Mouse (Mus musculus) heart, embryonic 11.5 days (tissue): ENCODE measurements around the gene Dnm2. TPM values are rescaled to one million over a fixed set of nuclear protein-coding genes. Genes with fewer than 3 reads are reported as not detected.

Source experiments
- ATAC-seq: fragments of 200-750 bp; cut with Nextera tagmentation; replicated peaks from 2 replicates; pipeline ENCODE4 v1.8.0; 2017; ENCODE audit warnings: moderate library complexity; ENCODE audit not compliant: insufficient number of reproducible peaks, low FRiP score, low TSS enrichment
- H3K27ac ChIP-seq: fragments of 300-500 bp; sonication (generic); 2 replicates; pipeline ENCODE4 v1.5.1; 2014; ENCODE audit warnings: mild to moderate bottlenecking, low read depth, low read length
- H3K27me3 ChIP-seq: fragments of 300-500 bp; sonication (generic); 2 replicates; pipeline ENCODE4 v1.6.1; 2014; ENCODE audit warnings: mild to moderate bottlenecking, low read length, mixed read lengths; ENCODE audit not compliant: control insufficient read depth, insufficient read depth
- H3K36me3 ChIP-seq: fragments of 300-500 bp; sonication (generic); 2 replicates; pipeline ENCODE4 v1.6.1; 2014; ENCODE audit warnings: mild to moderate bottlenecking, low read length, moderate library complexity, mixed read lengths; ENCODE audit not compliant: control insufficient read depth, insufficient read depth
- H3K4me1 ChIP-seq: fragments of 300-500 bp; sonication (generic); 2 replicates; pipeline ENCODE4 v1.6.1; 2014; ENCODE audit warnings: low read length; ENCODE audit not compliant: control insufficient read depth, insufficient read depth
- H3K4me2 ChIP-seq: fragments of 300-500 bp; sonication (generic); 2 replicates; pipeline ENCODE4 v1.6.1; 2014; ENCODE audit warnings: mild to moderate bottlenecking, moderate library complexity
- H3K4me3 ChIP-seq: fragments of 300-500 bp; sonication (generic); 2 replicates; pipeline ENCODE4 v1.5.1; 2014; ENCODE audit warnings: low read depth, low read length
- H3K9ac ChIP-seq: fragments of 300-500 bp; sonication (generic); 2 replicates; pipeline ENCODE4 v1.6.1; 2014; ENCODE audit warnings: mild to moderate bottlenecking, low read depth, low read length, moderate library complexity
- H3K9me3 ChIP-seq: fragments of 300-500 bp; sonication (generic); replicated peaks from 2 replicates; pipeline ENCODE4 v1.6.1; 2016; ENCODE audit warnings: low read length; ENCODE audit not compliant: control insufficient read depth
- WGBS: fragments of 180-500 bp; shearing (Covaris S2); extraction: QIAGEN DNeasy Blood & Tissue Kit; methylation state at CpG from one replicate; pipeline ENCODE4 v1.1.7; 2014; ENCODE audit not compliant: insufficient replicate concordance; 5-methylcytosine and 5-hydroxymethylcytosine counted together
- polyA plus RNA-seq: library from polyadenylated mRNA; unstranded; fragments of >200 nt; fragmentation: Nextera tagmentation; extraction: Ambion mirVana; gene quantifications from 2 replicates; pipeline ENCODE4 v1.2.1, GENCODE M21; 2014

Dnm2 gene
- polyA plus RNA-seq, 1 experiment from 2014 or later, result 62.7 TPM

- Histone ChIP-seq H3K4me3 (no peak overlapping the region), H3K4me1 (peaks cover 6% of the 10 kb centered on the region; the same call in 1 of the 2 replicates), H3K27ac (no peak overlapping the region), H3K27me3 (no peaks in the 10 kb centered on the region), H3K9ac (no peak overlapping the region), H3K4me2 (no peak overlapping the region), H3K9me3 (no peaks in the 10 kb centered on the region), H3K36me3 (peaks cover 24% of the 10 kb centered on the region)
- 68% methylated on average over 9 of the region's 9 CpGs for WGBS
- ATAC-seq, result no peak
Observed at GRCm38 (mm10) chr9:21494726-21495125, 70.0 kb downstream of the Dnm2 start.

- Histone ChIP-seq H3K36me3 (peaks cover 23% of the 10 kb centered on the region), H3K27ac (no peak overlapping the region), H3K4me2 (peak overlapping the region; percentile 24; the same call in 1 of the 2 replicates), H3K4me1 (peaks cover 6% of the 10 kb centered on the region; the same call in 1 of the 2 replicates), H3K9me3 (no peaks in the 10 kb centered on the region), H3K27me3 (no peaks in the 10 kb centered on the region), H3K9ac (no peak overlapping the region), H3K4me3 (no peak overlapping the region)
- WGBS, result 81% methylated on average over 19 of the region's 19 CpGs
- no peak; the same call in 1 of the 2 replicates for ATAC-seq
Observed at GRCm38 (mm10) chr9:21496308-21497049, 71.8 kb downstream of the Dnm2 start.

- Histone ChIP-seq H3K4me1 (peaks cover 6% of the 10 kb centered on the region; the same call in 1 of the 2 replicates), H3K27me3 (no peaks in the 10 kb centered on the region), H3K9ac (no peak overlapping the region), H3K9me3 (no peaks in the 10 kb centered on the region), H3K4me2 (no peak overlapping the region), H3K4me3 (no peak overlapping the region), H3K27ac (no peak overlapping the region), H3K36me3 (peaks cover 21% of the 10 kb centered on the region)
- 95% methylated on average over 16 of the region's 16 CpGs for WGBS
- ATAC-seq, result no peak; the same call in 1 of the 2 replicates
Observed at GRCm38 (mm10) chr9:21497050-21497542, 72.4 kb downstream of the Dnm2 start.

- peaks cover 6% of the 10 kb centered on the region; the same call in 1 of the 2 replicates for H3K4me1 ChIP-seq
- H3K36me3 ChIP-seq, result peaks cover 24% of the 10 kb centered on the region
- H3K27me3 ChIP-seq, result no peaks in the 10 kb centered on the region
- no peak overlapping the region for H3K9ac ChIP-seq
- H3K9me3 ChIP-seq, result no peaks in the 10 kb centered on the region
- H3K27ac ChIP-seq, result 0 out of 2 replicates have a peak overlapping the region, but pooled peaks have one; percentile 10
- no peak overlapping the region for H3K4me3 ChIP-seq
- no peak for ATAC-seq
- no peak overlapping the region for H3K4me2 ChIP-seq
- 87% methylated on average over 2 of the region's 2 CpGs for WGBS
Observed at GRCm38 (mm10) chr9:21497664-21498063, 73.0 kb downstream of the Dnm2 start.

GRCm38 (mm10) chr9:21498284-21498902 lies 73.7 kb downstream of the Dnm2 start:
- H3K27ac ChIP-seq, result no peak overlapping the region
- no peak overlapping the region for H3K9ac ChIP-seq
- WGBS, result 93% methylated on average over 12 of the region's 12 CpGs
- no peak overlapping the region for H3K4me3 ChIP-seq
- peaks cover 6% of the 10 kb centered on the region; the same call in 1 of the 2 replicates for H3K4me1 ChIP-seq
- H3K9me3 ChIP-seq, result no peaks in the 10 kb centered on the region
- no peak overlapping the region for H3K4me2 ChIP-seq
- no peaks in the 10 kb centered on the region for H3K27me3 ChIP-seq
- H3K36me3 ChIP-seq, result peaks cover 24% of the 10 kb centered on the region
- ATAC-seq, result no peak

- Histone ChIP-seq H3K4me1 (no peaks in the 10 kb centered on the region), H3K4me2 (no peak overlapping the region), H3K27me3 (no peaks in the 10 kb centered on the region), H3K27ac (no peak overlapping the region), H3K9me3 (no peaks in the 10 kb centered on the region), H3K36me3 (peaks cover 41% of the 10 kb centered on the region), H3K9ac (no peak overlapping the region), H3K4me3 (no peak overlapping the region)
- ATAC-seq, result no peak
- WGBS, result 89% methylated on average over 8 of the region's 8 CpGs
Observed at GRCm38 (mm10) chr9:21503352-21503751, 78.6 kb downstream of the Dnm2 start.

GRCm38 (mm10) chr9:21505767-21506166 lies 81.1 kb downstream of the Dnm2 start:
- Histone ChIP-seq H3K36me3 (peaks cover 34% of the 10 kb centered on the region), H3K27me3 (no peaks in the 10 kb centered on the region), H3K4me1 (peaks cover 7% of the 10 kb centered on the region)

GRCm38 (mm10) chr9:21507753-21508430 lies 83.2 kb downstream of the Dnm2 start:
- peaks cover 30% of the 10 kb centered on the region for H3K36me3 ChIP-seq
- no peaks in the 10 kb centered on the region for H3K9me3 ChIP-seq
- 90% methylated on average over 15 of the region's 15 CpGs for WGBS
- no peak overlapping the region for H3K27ac ChIP-seq
- no peak overlapping the region for H3K9ac ChIP-seq
- no peak for ATAC-seq
- H3K4me1 ChIP-seq, result peaks cover 12% of the 10 kb centered on the region
- H3K27me3 ChIP-seq, result no peaks in the 10 kb centered on the region
- no peak overlapping the region for H3K4me3 ChIP-seq
- no peak overlapping the region; the same call in 1 of the 2 replicates for H3K4me2 ChIP-seq

More at GRCm38 (mm10) chr9:21505767-21506166, 81.1 kb downstream of the Dnm2 start:
- Histone ChIP-seq H3K4me2 (no peak overlapping the region), H3K9me3 (no peaks in the 10 kb centered on the region), H3K27ac (no peak overlapping the region), H3K4me3 (no peak overlapping the region), H3K9ac (no peak overlapping the region)
- no peak for ATAC-seq
